Mouse (Mus musculus) heart, embryonic 14.5 days (tissue): ENCODE measurements around the gene 4930524J08Rik. TPM values are rescaled to one million over a fixed set of nuclear protein-coding genes. Genes with fewer than 3 reads are reported as not detected.
A peak's percentile ranks its signal among the peaks of the same experiment; 100 is the strongest.

ENCODE experiments used
- ATAC-seq: fragments of 200-750 bp; cut with Nextera tagmentation; 2 replicates; pipeline ENCODE4 v1.8.0; 2017; ENCODE audit warnings: low read depth, moderate TSS enrichment; ENCODE audit not compliant: insufficient number of reproducible peaks, insufficient read depth, low FRiP score
- H3K27ac ChIP-seq, 2 experiments: fragments of 200-500 bp in 1 of 2; fragments of 300-500 bp in 1 of 2; sonication (generic) in 1 of 2; replicated peaks in 1 of 2; 2 replicates each; pipeline ENCODE4 v1.5.1; 2012 to 2014; ENCODE audit warnings: low read depth in 2 of 2, low read length in 2 of 2, control low read depth in 1 of 2, mild to moderate bottlenecking in 1 of 2, mixed read lengths in 1 of 2; ENCODE audit not compliant: control insufficient read depth in 1 of 2, insufficient read depth in 1 of 2
- H3K27me3 ChIP-seq: fragments of 300-500 bp; sonication (generic); 2 replicates; pipeline ENCODE4 v1.6.1; 2014; ENCODE audit warnings: mild to moderate bottlenecking, low read length, control low read depth; ENCODE audit not compliant: control insufficient read depth, insufficient read depth
- H3K36me3 ChIP-seq: fragments of 300-500 bp; sonication (generic); 2 replicates; pipeline ENCODE4 v1.6.1; 2014; ENCODE audit warnings: mild to moderate bottlenecking, control low read depth, low read length, mixed read lengths; ENCODE audit not compliant: control insufficient read depth, insufficient read depth
- H3K4me1 ChIP-seq, 2 experiments: fragments of 200-500 bp in 1 of 2; fragments of 300-500 bp in 1 of 2; sonication (generic) in 1 of 2; 2 replicates each; pipeline ENCODE4 v1.6.1; 2012 to 2014; ENCODE audit warnings: low read length in 2 of 2, control low read depth in 1 of 2, mixed read lengths in 1 of 2; ENCODE audit not compliant: control insufficient read depth in 2 of 2, insufficient read depth in 2 of 2
- H3K4me2 ChIP-seq: fragments of 300-500 bp; sonication (generic); 2 replicates; pipeline ENCODE4 v1.6.1; 2014; ENCODE audit warnings: mild to moderate bottlenecking, low read length
- H3K4me3 ChIP-seq, 2 experiments: fragments of 200-500 bp in 1 of 2; fragments of 300-500 bp in 1 of 2; sonication (generic) in 1 of 2; 2 replicates each; pipeline ENCODE4 v1.5.1; 2012 to 2014; ENCODE audit warnings: low read length in 2 of 2, mild to moderate bottlenecking in 2 of 2, control low read depth in 1 of 2, low read depth in 1 of 2, moderate library complexity in 1 of 2; ENCODE audit not compliant: control insufficient read depth in 1 of 2, insufficient read depth in 1 of 2
- H3K9ac ChIP-seq: fragments of 300-500 bp; sonication (generic); 2 replicates; pipeline ENCODE4 v1.6.1; 2014; ENCODE audit warnings: mild to moderate bottlenecking, low read length
- H3K9me3 ChIP-seq: fragments of 300-500 bp; sonication (generic); 2 replicates; pipeline ENCODE4 v1.6.1; 2016; ENCODE audit warnings: low read length, control low read depth; ENCODE audit not compliant: control insufficient read depth
- WGBS: fragments of 180-500 bp; shearing (Covaris S2); extraction: QIAGEN DNeasy Blood & Tissue Kit; methylation state at CpG from one replicate; pipeline ENCODE4 v1.1.7; 2014; 5-methylcytosine and 5-hydroxymethylcytosine counted together
- polyA plus RNA-seq: library from polyadenylated mRNA; unstranded; fragments of >200 nt; fragmentation: Nextera tagmentation; extraction: Ambion mirVana; gene quantifications from 2 replicates; pipeline ENCODE4 v1.2.1, GENCODE M21; 2014

The 4930524J08Rik gene
- polyA plus RNA-seq, 1 experiment from 2014 or later = 1.9 TPM

GRCm38 (mm10) chr5:100005431-100005830 lies 26.6 kb downstream of the 4930524J08Rik start:
- Histone ChIP-seq H3K27me3 (no peaks in the 10 kb centered on the region), H3K4me3 (no peak overlapping the region), H3K36me3 (no peaks in the 10 kb centered on the region), H3K9ac (no peak overlapping the region), H3K9me3 (no peaks in the 10 kb centered on the region), H3K4me1 (peaks cover 10 to 21% of the 10 kb centered on the region in 2 experiments), H3K4me2 (no peak overlapping the region), H3K27ac (peak overlapping the region in 1 of 2 experiments; percentile 61; a peak in 2 of 4 replicates)
- 24% methylated on average over 3 of the region's 3 CpGs for WGBS
- ATAC-seq = no peak

- Histone ChIP-seq H3K9ac (no peak overlapping the region), H3K4me3 (no peak overlapping the region), H3K4me1 (peaks cover 10 to 21% of the 10 kb centered on the region in 2 experiments), H3K9me3 (no peaks in the 10 kb centered on the region), H3K27ac (peak overlapping the region; percentile 30 to 61; a peak in 2 of 4 replicates), H3K36me3 (no peaks in the 10 kb centered on the region), H3K27me3 (no peaks in the 10 kb centered on the region), H3K4me2 (no peak overlapping the region)
- no peak for ATAC-seq
- 53% methylated on average over 6 of the region's 6 CpGs for WGBS
Measured at GRCm38 (mm10) chr5:100005896-100006295, 27.0 kb downstream of the 4930524J08Rik start.

- H3K4me2 ChIP-seq = no peak overlapping the region
- no peak overlapping the region for H3K9ac ChIP-seq
- H3K4me1 ChIP-seq = peaks cover 10 to 21% of the 10 kb centered on the region in 2 experiments
- H3K27me3 ChIP-seq = no peaks in the 10 kb centered on the region
- H3K9me3 ChIP-seq = no peaks in the 10 kb centered on the region
- H3K36me3 ChIP-seq = no peaks in the 10 kb centered on the region
- peak overlapping the region; percentile 30 to 61; a peak in 2 of 4 replicates for H3K27ac ChIP-seq
- no peak overlapping the region for H3K4me3 ChIP-seq
- 61% methylated on average over 4 of the region's 4 CpGs for WGBS
- ATAC-seq = no peak
Measured at GRCm38 (mm10) chr5:100006324-100007039, 27.6 kb downstream of the 4930524J08Rik start.

GRCm38 (mm10) chr5:100007040-100007375 lies 28.1 kb downstream of the 4930524J08Rik start:
- Histone ChIP-seq H3K27me3 (no peaks in the 10 kb centered on the region), H3K27ac (no peak overlapping the region), H3K4me1 (peaks cover 14 to 25% of the 10 kb centered on the region in 2 experiments), H3K9me3 (no peaks in the 10 kb centered on the region), H3K4me2 (no peak overlapping the region), H3K4me3 (no peak overlapping the region), H3K9ac (no peak overlapping the region), H3K36me3 (no peaks in the 10 kb centered on the region)
- 90% methylated on average over 4 of the region's 4 CpGs for WGBS
- no peak for ATAC-seq

- WGBS = 57% methylated on average over 3 of the region's 3 CpGs
- ATAC-seq = no peak
- Histone ChIP-seq H3K9me3 (no peaks in the 10 kb centered on the region), H3K4me3 (no peak overlapping the region), H3K27ac (no peak overlapping the region), H3K4me2 (no peak overlapping the region), H3K36me3 (no peaks in the 10 kb centered on the region), H3K9ac (no peak overlapping the region), H3K27me3 (no peaks in the 10 kb centered on the region), H3K4me1 (peaks cover 19 to 31% of the 10 kb centered on the region in 2 experiments)
Measured at GRCm38 (mm10) chr5:100008485-100008884, 29.6 kb downstream of the 4930524J08Rik start.

- Histone ChIP-seq H3K27me3 (no peaks in the 10 kb centered on the region), H3K4me3 (no peak overlapping the region), H3K9ac (peak overlapping the region; percentile 17; the same call in 1 of the 2 replicates), H3K4me1 (peaks cover 8 to 10% of the 10 kb centered on the region in 2 experiments), H3K4me2 (peak overlapping the region; percentile 47), H3K9me3 (peaks cover 2% of the 10 kb centered on the region; the same call in 1 of the 2 replicates), H3K36me3 (no peaks in the 10 kb centered on the region), H3K27ac (peak overlapping the region; percentile 65 to 77)
- peak; percentile 83; the same call in 1 of the 2 replicates for ATAC-seq
- 31% methylated on average over 9 of the region's 9 CpGs for WGBS
Measured at GRCm38 (mm10) chr5:100012599-100012998, 33.7 kb downstream of the 4930524J08Rik start.

- no peak for ATAC-seq
- Histone ChIP-seq H3K27me3 (no peaks in the 10 kb centered on the region), H3K4me1 (no peaks in the 10 kb centered on the region), H3K36me3 (no peaks in the 10 kb centered on the region), H3K4me3 (no peak overlapping the region), H3K4me2 (no peak overlapping the region), H3K9ac (no peak overlapping the region), H3K9me3 (no peaks in the 10 kb centered on the region), H3K27ac (no peak overlapping the region)
Measured at GRCm38 (mm10) chr5:100020089-100020488, 41.2 kb downstream of the 4930524J08Rik start.
